Mouse (Mus musculus) heart, embryonic 16.5 days (tissue): Measurements from ENCODE around the gene Thsd7a. TPM values are rescaled to one million over a fixed set of nuclear protein-coding genes. Genes with fewer than 3 reads are reported as not detected.

ENCODE experiments used
- ATAC-seq: fragments of 200-750 bp; cut with Nextera tagmentation; replicated peaks from 2 replicates; pipeline ENCODE4 v1.8.0; 2017; ENCODE audit warnings: moderate number of reproducible peaks; ENCODE audit not compliant: insufficient read depth, low FRiP score; ENCODE audit errors: extremely low read depth
- H3K27ac ChIP-seq: fragments of 300-500 bp; sonication (generic); 2 replicates; pipeline ENCODE4 v1.5.1; 2014; ENCODE audit warnings: mild to moderate bottlenecking, low read length, control low read depth, moderate library complexity
- H3K27me3 ChIP-seq: fragments of 300-500 bp; sonication (generic); 2 replicates; pipeline ENCODE4 v1.6.1; 2014; ENCODE audit warnings: low read length, mixed read lengths; ENCODE audit not compliant: control insufficient read depth, insufficient read depth
- H3K36me3 ChIP-seq: fragments of 300-500 bp; sonication (generic); 2 replicates; pipeline ENCODE4 v1.6.1; 2014; ENCODE audit not compliant: control insufficient read depth, insufficient read depth
- H3K4me1 ChIP-seq: fragments of 300-500 bp; sonication (generic); 2 replicates; pipeline ENCODE4 v1.6.1; 2014; ENCODE audit warnings: low read length, mixed read lengths; ENCODE audit not compliant: control insufficient read depth, insufficient read depth
- H3K4me2 ChIP-seq: fragments of 300-500 bp; sonication (generic); 2 replicates; pipeline ENCODE4 v1.6.1; 2014; ENCODE audit warnings: low read depth, mild to moderate bottlenecking, control low read depth, low read length
- H3K4me3 ChIP-seq: fragments of 300-500 bp; sonication (generic); 2 replicates; pipeline ENCODE4 v1.5.1; 2014; ENCODE audit warnings: mild to moderate bottlenecking, control low read depth, low read length
- H3K9ac ChIP-seq: fragments of 300-500 bp; sonication (generic); 2 replicates; pipeline ENCODE4 v1.6.1; 2014; ENCODE audit warnings: low read length, control low read depth
- H3K9me3 ChIP-seq: fragments of 300-500 bp; sonication (generic); replicated peaks from 2 replicates; pipeline ENCODE4 v1.6.1; 2016; ENCODE audit warnings: low read length; ENCODE audit not compliant: control insufficient read depth
- WGBS: fragments of 180-500 bp; shearing (Covaris S2); extraction: QIAGEN DNeasy Blood & Tissue Kit; methylation state at CpG from one replicate; pipeline ENCODE4 v1.1.7; 2014; 5-methylcytosine and 5-hydroxymethylcytosine counted together
- polyA plus RNA-seq: library from polyadenylated mRNA; unstranded; fragments of >200 nt; fragmentation: Nextera tagmentation; extraction: Ambion mirVana; gene quantifications from 2 replicates; pipeline ENCODE4 v1.2.1, GENCODE M21; 2015

The Thsd7a gene
- polyA plus RNA-seq, 1 experiment from 2014 or later: 3.3 TPM

DNA sequence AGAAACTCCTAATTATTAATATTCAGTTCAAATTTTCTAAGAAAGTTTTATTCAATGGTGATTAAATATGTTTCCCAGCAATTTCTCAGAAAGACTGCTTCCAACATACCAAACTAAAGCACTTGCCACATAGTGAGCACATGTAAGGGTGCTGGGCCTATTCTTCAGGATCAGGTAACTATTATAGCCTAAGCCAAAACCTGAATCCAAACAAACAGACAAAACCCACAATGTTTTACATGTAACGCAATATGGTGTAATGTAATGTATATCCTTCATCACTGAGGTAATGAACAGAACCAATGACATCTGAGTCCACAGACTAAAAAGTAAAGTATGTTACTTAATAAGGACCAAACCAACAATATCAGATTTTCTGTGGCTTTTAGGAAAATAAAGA is 346.2 kb downstream of the Thsd7a start:
- no peak overlapping the region for H3K9ac ChIP-seq
- H3K4me3 ChIP-seq: no peak overlapping the region
- no peak for ATAC-seq
- H3K36me3 ChIP-seq: no peaks in the 10 kb centered on the region
- H3K4me2 ChIP-seq: no peak overlapping the region
- no peaks in the 10 kb centered on the region for H3K27me3 ChIP-seq
- H3K9me3 ChIP-seq: no peaks in the 10 kb centered on the region
- H3K27ac ChIP-seq: no peak overlapping the region
- H3K4me1 ChIP-seq: no peaks in the 10 kb centered on the region
- WGBS: 98% methylated on average over 1 of the region's 1 CpGs

DNA sequence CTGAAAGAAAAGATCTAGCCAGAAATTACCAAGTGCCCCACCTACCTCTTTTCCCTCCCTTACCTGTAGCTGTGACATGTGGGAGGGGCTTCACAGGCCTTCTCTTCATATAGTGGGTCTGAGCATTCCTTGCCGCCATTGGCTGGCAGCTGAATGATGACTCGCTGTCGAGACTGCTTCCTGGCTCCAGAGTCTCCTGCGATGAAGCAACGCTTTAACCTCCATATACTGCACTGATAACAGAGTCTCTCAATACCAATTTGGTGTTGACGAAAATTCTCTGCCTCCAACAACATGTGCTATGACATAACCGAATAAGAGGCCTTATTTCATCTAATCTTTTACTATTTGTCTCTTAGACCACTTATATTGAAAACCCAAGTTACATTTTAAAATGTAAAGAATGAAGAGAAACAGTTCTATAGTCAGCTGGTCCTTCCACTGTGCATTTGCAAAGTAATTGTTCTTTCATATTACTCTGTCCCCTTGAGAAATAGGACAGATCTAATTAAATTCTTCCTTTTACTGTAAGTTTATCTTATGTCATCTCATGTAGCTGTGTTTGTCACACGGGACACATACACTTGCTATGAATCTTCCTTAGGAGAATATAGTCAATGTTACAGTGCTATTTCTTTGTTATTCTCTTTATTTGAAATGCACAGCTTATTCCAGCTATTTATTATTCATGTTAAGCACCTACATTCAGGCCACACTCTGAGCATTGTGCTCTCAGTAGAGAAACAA is 351.3 kb downstream of the Thsd7a start:
- 77% methylated on average over 8 of the region's 8 CpGs for WGBS
- Histone ChIP-seq H3K27ac (no peak overlapping the region), H3K36me3 (no peaks in the 10 kb centered on the region), H3K9ac (no peak overlapping the region), H3K4me3 (no peak overlapping the region), H3K4me1 (no peaks in the 10 kb centered on the region; the same call in 1 of the 2 replicates), H3K9me3 (no peaks in the 10 kb centered on the region), H3K4me2 (no peak overlapping the region), H3K27me3 (no peaks in the 10 kb centered on the region)
- ATAC-seq: no peak

DNA sequence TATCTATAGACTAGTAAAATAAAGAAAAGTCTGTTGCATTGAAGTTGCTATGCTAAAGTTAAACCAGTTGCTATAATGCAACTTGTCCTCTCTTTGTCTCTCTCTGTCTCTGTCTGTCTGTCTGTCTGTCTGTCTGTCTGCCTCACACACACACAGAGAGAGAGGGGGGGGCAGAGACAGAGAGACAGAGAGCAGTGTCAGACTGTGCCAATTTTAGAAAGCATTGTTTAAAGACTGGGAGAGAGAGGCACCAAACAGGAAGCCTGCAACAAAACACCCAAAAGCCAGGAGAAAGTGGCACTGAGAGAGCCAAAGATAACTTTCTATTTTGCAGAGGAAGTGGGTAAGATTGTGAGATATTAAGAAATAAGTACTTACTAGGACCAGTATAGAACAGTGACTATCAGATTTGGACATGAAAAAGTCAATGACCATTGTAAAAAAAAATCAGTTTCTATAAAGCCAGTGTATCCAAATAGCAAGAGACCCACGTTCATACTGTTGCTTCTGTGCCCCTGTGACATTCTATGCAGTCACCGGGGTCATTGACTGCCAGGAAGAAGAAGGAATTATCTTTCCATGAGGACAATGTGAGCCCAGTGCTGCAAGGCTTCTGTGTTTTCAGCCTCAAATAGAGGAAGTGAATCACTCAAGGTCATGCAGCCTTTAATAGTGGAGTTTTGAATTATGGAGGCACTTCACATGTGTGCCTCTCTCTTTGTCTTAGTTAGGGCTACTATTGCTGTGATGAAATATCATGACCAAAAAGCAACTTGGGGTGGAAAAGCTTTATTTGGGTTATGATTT is 355.4 kb downstream of the Thsd7a start:
- Histone ChIP-seq H3K9me3 (no peaks in the 10 kb centered on the region), H3K4me2 (no peak overlapping the region), H3K9ac (no peak overlapping the region), H3K27me3 (no peaks in the 10 kb centered on the region), H3K27ac (no peak overlapping the region), H3K4me1 (no peaks in the 10 kb centered on the region; the same call in 1 of the 2 replicates), H3K36me3 (no peaks in the 10 kb centered on the region), H3K4me3 (no peak overlapping the region)
- 49% methylated on average over 2 of the region's 2 CpGs for WGBS
- ATAC-seq: 0 out of 2 replicates have a peak, but pooled peaks have one; percentile 45

DNA sequence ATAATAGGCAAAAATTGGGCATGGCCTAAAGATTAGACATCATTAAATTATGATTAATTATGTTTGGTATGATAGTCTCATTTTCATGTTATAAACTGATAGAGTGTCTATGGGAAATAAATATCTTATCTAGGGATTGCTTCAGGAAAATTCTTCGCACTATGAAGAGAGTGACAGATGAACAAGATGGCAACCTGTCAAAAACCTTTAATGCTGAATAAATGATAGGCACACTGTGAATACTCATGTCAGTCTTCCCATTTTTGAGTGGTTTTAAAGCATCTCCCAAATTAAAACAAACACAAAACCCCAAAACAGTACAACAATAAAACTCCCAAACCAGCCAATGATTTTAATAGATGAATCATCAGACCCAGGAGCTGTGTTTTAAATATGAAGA is 362.5 kb downstream of the Thsd7a start:
- no peak for ATAC-seq
- H3K9me3 ChIP-seq: no peaks in the 10 kb centered on the region
- H3K4me1 ChIP-seq: no peaks in the 10 kb centered on the region
- H3K27me3 ChIP-seq: no peaks in the 10 kb centered on the region
- H3K4me3 ChIP-seq: no peak overlapping the region
- H3K27ac ChIP-seq: no peak overlapping the region
- H3K36me3 ChIP-seq: no peaks in the 10 kb centered on the region
- 98% methylated on average over 1 of the region's 1 CpGs for WGBS
- H3K9ac ChIP-seq: no peak overlapping the region
- no peak overlapping the region for H3K4me2 ChIP-seq

DNA sequence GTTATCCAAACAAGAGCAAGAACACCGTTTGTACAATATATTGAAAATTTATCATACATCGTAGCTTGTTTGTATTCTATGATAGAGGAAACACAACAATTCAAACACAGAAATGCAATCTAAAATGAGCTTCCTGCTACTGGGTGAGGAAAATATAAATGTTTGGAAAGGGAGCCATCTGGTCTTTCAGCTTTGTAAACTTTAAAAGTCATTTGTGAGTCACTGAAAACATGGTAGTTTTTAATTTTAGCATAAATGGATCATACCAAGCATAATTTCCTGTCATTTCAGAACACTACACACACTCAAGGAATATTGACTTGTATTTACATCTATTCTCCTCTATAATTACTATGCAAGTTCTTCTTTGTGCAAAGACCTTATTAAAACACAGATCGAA is 363.6 kb downstream of the Thsd7a start:
- Histone ChIP-seq H3K4me3 (no peak overlapping the region), H3K4me1 (no peaks in the 10 kb centered on the region), H3K36me3 (no peaks in the 10 kb centered on the region), H3K9me3 (no peaks in the 10 kb centered on the region), H3K4me2 (no peak overlapping the region), H3K27ac (no peak overlapping the region), H3K9ac (no peak overlapping the region), H3K27me3 (no peaks in the 10 kb centered on the region)
- ATAC-seq: no peak
- 62% methylated on average over 3 of the region's 3 CpGs for WGBS

DNA sequence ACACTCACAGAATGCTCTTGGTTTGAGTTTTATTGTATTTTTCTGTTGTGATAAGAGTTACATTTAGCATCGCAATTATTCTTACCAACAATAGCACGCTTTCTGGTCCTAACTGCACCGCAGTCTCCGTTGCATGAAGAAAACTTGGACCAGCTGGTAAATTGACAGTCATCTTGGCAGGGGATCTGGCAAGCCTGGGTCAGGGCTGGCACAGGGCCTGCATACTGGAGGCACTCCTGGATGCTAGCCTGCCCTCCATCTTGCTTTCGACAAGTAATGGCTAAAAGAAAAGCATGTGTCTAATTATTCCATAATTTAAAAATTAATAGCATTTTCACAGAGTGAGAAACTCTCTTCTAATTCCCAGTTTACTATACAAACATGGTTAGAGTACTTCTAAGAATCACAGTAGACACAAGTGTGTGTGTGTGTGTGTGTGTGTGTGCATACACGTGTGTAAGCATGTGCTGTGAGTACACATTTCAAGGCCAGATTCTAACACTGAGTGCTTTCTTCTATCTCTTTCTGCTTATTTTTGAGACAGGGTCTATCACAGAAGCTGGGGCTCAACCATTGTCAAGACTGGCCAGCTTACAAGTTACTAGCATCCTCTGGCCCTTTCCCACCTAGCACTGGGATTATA is 368.0 kb downstream of the Thsd7a start:
- no peaks in the 10 kb centered on the region for H3K27me3 ChIP-seq
- H3K4me3 ChIP-seq: no peak overlapping the region
- no peak overlapping the region for H3K27ac ChIP-seq
- no peak for ATAC-seq
- WGBS: 69% methylated on average over 6 of the region's 6 CpGs
- no peaks in the 10 kb centered on the region for H3K9me3 ChIP-seq
- H3K4me1 ChIP-seq: no peaks in the 10 kb centered on the region
- H3K36me3 ChIP-seq: no peaks in the 10 kb centered on the region
- H3K4me2 ChIP-seq: no peak overlapping the region
- H3K9ac ChIP-seq: no peak overlapping the region

DNA sequence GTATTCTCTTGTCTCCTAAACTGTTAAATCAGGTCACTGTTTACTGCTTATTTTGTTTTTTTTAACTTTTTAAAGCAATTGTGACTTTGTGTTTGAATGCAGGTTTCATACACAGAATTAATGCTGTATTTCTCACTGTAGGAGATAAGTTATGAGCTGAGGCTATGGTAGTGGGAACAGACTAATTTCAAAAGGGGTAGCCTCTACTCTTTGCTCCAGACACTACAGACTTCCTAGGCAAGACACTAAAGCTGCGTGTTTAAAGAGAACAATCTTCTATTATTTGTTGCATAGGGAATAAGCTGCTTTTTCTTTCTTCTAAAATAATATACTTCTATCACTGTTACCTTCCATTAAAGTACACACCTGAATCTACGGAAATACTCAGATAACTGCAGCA is 368.5 kb downstream of the Thsd7a start:
- no peaks in the 10 kb centered on the region for H3K36me3 ChIP-seq
- no peak overlapping the region for H3K4me3 ChIP-seq
- no peaks in the 10 kb centered on the region for H3K4me1 ChIP-seq
- H3K9ac ChIP-seq: no peak overlapping the region
- no peaks in the 10 kb centered on the region for H3K27me3 ChIP-seq
- H3K27ac ChIP-seq: no peak overlapping the region
- no peak overlapping the region for H3K4me2 ChIP-seq
- 88% methylated on average over 2 of the region's 2 CpGs for WGBS
- no peak for ATAC-seq
- no peaks in the 10 kb centered on the region for H3K9me3 ChIP-seq

DNA sequence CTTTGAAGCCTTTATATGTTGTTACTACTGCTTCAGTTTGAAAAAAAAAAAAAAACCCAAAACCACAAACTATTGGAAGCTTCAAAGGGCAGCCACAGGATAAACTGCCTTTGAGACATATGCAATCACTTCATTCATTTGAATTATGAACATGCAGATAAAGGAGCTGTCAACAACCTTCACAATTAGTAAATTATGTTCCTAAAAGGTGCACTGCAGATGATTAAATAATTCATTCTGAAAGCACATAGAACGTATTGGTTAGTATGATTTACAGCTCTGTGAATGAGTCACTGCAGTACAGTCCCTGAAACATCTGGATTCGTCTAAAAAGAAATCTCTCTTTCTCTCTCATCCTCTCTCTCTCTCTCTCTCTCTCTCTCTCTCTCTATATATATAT is 390.5 kb downstream of the Thsd7a start:
- Histone ChIP-seq H3K27me3 (no peaks in the 10 kb centered on the region), H3K36me3 (no peaks in the 10 kb centered on the region), H3K4me3 (no peak overlapping the region), H3K9me3 (no peaks in the 10 kb centered on the region), H3K9ac (no peak overlapping the region), H3K4me1 (no peaks in the 10 kb centered on the region), H3K4me2 (no peak overlapping the region), H3K27ac (no peak overlapping the region)
- no peak for ATAC-seq
- 48% methylated on average over 2 of the region's 2 CpGs for WGBS

DNA sequence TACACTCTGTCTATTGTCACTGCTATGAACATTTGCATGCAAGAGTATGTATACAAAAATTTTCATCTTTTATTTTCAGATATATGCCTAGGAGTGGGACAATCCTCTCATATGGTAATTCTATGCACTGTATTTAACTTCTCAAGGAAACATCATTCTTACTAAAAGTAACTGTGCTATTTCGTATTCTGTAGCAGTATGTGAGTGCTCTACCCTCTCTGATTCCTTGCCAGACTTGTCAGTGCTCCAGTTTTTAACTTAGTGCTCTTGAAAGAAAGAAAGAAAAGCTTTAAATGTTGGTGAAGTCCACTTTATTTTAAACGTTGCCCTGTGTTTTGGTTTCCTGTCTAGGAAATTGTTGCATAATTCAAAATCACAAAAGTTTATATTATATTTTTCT is 395.6 kb downstream of the Thsd7a start:
- no peak for ATAC-seq
- Histone ChIP-seq H3K27ac (no peak overlapping the region), H3K4me2 (no peak overlapping the region), H3K27me3 (no peaks in the 10 kb centered on the region), H3K9ac (no peak overlapping the region), H3K9me3 (no peaks in the 10 kb centered on the region), H3K4me3 (no peak overlapping the region), H3K4me1 (0 out of 2 replicates have a peak, but pooled peaks cover 2% of the 10 kb centered on the region), H3K36me3 (no peaks in the 10 kb centered on the region)
- 66% methylated on average over 2 of the region's 2 CpGs for WGBS
